Mouse (Mus musculus): ENCODE data around the gene U2af2. TPM values are rescaled to one million over a fixed set of nuclear protein-coding genes. Genes with fewer than 3 reads are reported as not detected.
A peak's percentile ranks its signal among the peaks of the same experiment; 100 is the strongest.

The U2af2 gene
- total RNA-seq, 4 experiments from 2014 or later = 159 to 182 (median 174) TPM

GRCm38 (mm10) chr7:5102564-5102963, 40.6 kb downstream of the U2af2 start:
- DNase-seq (ENCODE audit: low spot score in 2 of 2) = no peak

GRCm38 (mm10) chr7:5108272-5108671, 46.3 kb downstream of the U2af2 start:
- DNase-seq (ENCODE audit: low spot score in 2 of 2) = no peak

DNA sequence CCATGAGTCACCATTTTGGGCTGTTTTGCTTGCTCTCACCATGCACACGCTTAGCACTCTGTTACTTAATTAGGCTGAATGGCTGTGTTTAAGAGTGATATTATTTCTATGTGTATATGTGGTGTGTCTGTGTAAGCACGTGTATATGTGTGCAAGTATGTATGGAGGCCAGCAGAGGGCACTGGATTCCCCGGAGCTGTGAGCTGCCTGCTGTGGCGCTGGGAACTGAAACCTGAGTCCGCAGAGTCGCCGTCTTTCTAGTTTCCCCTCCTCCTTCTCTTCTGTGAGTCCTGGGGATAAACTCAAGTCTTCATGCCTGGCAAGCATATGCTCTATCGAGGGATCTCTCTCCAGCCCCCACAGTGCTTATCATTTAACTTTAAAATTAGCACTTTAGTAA, 47.4 kb downstream of the U2af2 start:
- no peak for DNase-seq (ENCODE audit: low spot score in 2 of 2)

DNA sequence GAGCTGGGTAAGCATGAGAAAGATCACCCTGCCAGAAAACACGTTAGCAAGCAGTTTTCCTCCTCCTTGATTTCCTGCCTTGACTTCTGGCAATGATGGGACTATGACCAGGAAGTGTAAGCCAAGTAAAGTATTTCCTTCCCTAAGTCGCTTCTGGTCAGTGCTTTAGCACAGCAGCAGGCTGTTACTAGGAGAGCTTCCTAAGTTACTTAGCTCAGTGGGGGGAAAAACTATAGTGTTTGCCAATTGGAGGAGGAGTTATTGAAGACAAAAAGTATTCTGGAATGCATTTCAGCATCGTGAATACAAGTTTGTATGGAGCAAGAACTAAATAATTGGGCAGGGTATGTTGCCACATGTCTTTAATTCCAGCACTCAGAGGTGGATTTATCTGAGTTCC, 50.8 kb downstream of the U2af2 start:
- no peak for DNase-seq (ENCODE audit: low spot score in 2 of 2)

DNA sequence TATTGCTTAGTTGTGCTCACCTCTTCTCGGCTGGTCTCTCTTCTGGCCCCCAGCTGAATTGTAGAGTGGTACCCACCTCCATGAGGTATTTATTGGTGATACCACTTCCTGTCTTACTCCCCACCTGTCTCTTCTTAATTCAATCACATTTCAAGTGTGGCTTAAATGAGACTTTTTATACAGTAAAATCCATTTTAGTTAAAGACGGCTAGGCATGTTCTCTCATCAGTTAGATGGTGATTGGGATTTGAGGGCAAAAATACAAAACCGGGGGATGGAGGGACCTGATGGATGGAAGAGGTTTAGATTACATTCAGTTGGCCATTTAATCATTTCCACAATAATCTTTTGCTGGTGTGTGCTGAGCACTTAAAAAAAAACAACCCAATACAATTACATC, 54.9 kb downstream of the U2af2 start, which contains the start of gene Rfpl4:
Gene Rfpl4, minus strand, starts transcription at position 101 of the 400 bp plus-strand sequence.
- DNase-seq (ENCODE audit: low spot score in 2 of 2) = no peak

DNA sequence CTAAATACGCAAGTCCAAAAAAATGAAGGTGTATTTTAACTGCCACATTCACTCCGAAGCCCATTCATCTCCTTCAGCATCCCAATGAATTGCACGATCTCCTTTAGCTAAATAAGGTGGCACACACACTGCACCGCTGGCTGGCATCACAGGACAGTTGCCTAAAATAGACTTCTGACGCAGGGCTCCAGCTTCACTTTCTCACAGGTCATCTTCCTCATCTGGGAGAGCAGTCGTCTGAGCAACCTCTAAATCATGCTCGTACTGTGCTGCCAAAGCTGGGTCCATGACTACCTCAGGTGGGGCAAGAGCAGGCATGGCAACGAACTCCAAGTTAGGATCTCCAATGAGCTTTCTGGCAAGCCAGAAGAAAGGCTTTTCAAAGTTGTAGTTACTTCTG, 63.1 kb downstream of the U2af2 start:
- DNase-seq (ENCODE audit: low spot score in 2 of 2) = no peak

GRCm38 (mm10) chr7:5125549-5126406, 63.8 kb downstream of the U2af2 start, which contains the start of gene Rasl2-9:
Gene Rasl2-9 (minus strand): TSS chr7:5125950.
- peak; percentile 40 to 63 for DNase-seq (ENCODE audit: low spot score in 2 of 2)

Small RNAs within 50 kb of the gene (microRNA-seq; reads per million reads assigned to microRNA genes)
- 0 reads per million in 2 experiments for gene Gm26217

Other genes with a start within 250 kb of the U2af2 start
- 100 to 1,000 TPM; 103 to 130 (median 112) TPM for gene Ube2s, start 249.6 kb upstream of the U2af2 start, total RNA-seq (2022)
- gene Shisa7, start 217.4 kb upstream of the U2af2 start, total RNA-seq (2022) = 100 to 1,000 TPM; 105 to 117 (median 110) TPM
- gene Isoc2b, start 191.9 kb upstream of the U2af2 start, total RNA-seq (2022) = 1 to 10 TPM; 8.3 to 10.0 (median 9.1) TPM
- 10 to 100 TPM; 16.1 to 17.7 (median 17.1) TPM for gene Isoc2a, start 185.0 kb upstream of the U2af2 start, total RNA-seq (2022)
- gene Gm36210, start 155.6 kb upstream of the U2af2 start, total RNA-seq (2022) = under 1 TPM in 3 of 4 experiments, not detected in 1; 0.48 to 0.65 (median 0.51) TPM
- gene Zfp628, start 146.9 kb upstream of the U2af2 start, total RNA-seq (2022) = 10 to 100 TPM; 14.7 to 16.8 (median 15.5) TPM
- 100 to 1,000 TPM in 1 of 4 experiments, 10 to 100 TPM in 3; 94.7 to 100 (median 95.8) TPM for gene Nat14, start 140.1 kb upstream of the U2af2 start, total RNA-seq (2022)
- 1 to 10 TPM; 2.1 to 3.5 (median 2.6) TPM for gene Ssc5d, start 136.4 kb upstream of the U2af2 start, total RNA-seq (2022)
- gene Sbk2, start 97.7 kb upstream of the U2af2 start, total RNA-seq (2022) = under 1 TPM; 0.16 to 0.68 (median 0.26) TPM
- gene Sbk3, start 91.0 kb upstream of the U2af2 start, total RNA-seq (2022) = 1 to 10 TPM in 3 of 4 experiments, under 1 TPM in 1; 0.88 to 1.3 (median 1.1) TPM
- 10 to 100 TPM; 23.3 to 31.7 (median 25.0) TPM for gene Zfp579, start 66.0 kb upstream of the U2af2 start, total RNA-seq (2022)
- gene Zfp524, start 47.7 kb upstream of the U2af2 start, total RNA-seq (2022) = 1 to 10 TPM; 6.3 to 7.8 (median 6.5) TPM
- 10 to 100 TPM; 21.3 to 23.5 (median 23.2) TPM for gene Fiz1, start 47.4 kb upstream of the U2af2 start, total RNA-seq (2022)
- gene Gm44973, start 46.6 kb upstream of the U2af2 start, total RNA-seq (2022) = not detected
- 10 to 100 TPM; 33.5 to 38.8 (median 35.8) TPM for gene Zfp865, start 41.8 kb upstream of the U2af2 start, total RNA-seq (2022)
- gene Ccdc106, start 41.6 kb upstream of the U2af2 start, total RNA-seq (2022) = 10 to 100 TPM; 55.7 to 63.0 (median 59.8) TPM
- gene 4632433K11Rik, start 28.0 kb upstream of the U2af2 start, total RNA-seq (2022) = 1 to 10 TPM in 1 of 4 experiments, not detected in 3; 1.5 TPM
- 1 to 10 TPM; 5.4 to 6.0 (median 5.7) TPM for gene Zfp784, start 23.7 kb upstream of the U2af2 start, total RNA-seq (2022)
- 10 to 100 TPM; 25.2 to 31.7 (median 27.2) TPM for gene Zfp580, start 10.6 kb upstream of the U2af2 start, total RNA-seq (2022)
- gene Epn1, start 18.1 kb downstream of the U2af2 start, total RNA-seq (2022) = 100 to 1,000 TPM; 395 to 439 (median 410) TPM
- not detected for gene Rfpl4, start 54.8 kb downstream of the U2af2 start, total RNA-seq (2022)
- gene Rasl2-9, start 63.8 kb downstream of the U2af2 start, total RNA-seq (2022) = under 1 TPM in 3 of 4 experiments, not detected in 1; 0.34 to 0.51 (median 0.36) TPM
- not detected for gene Vmn1r55, start 87.5 kb downstream of the U2af2 start, total RNA-seq (2022)
- not detected for gene Vmn1r56, start 134.6 kb downstream of the U2af2 start, total RNA-seq (2022)
- gene Vmn1r57, start 156.3 kb downstream of the U2af2 start, total RNA-seq (2022) = not detected